Mouse (Mus musculus) macrophage (primary cell): ENCODE results near the gene Gm49321. TPM values are rescaled to one million over a fixed set of nuclear protein-coding genes. Genes with fewer than 3 reads are reported as not detected.

ENCODE experiments used
- H3K27ac ChIP-seq: fragments of 350-480 bp; formaldehyde crosslinking; 2 replicates; pipeline ENCODE4 v1.9.0; 2021
- H3K36me3 ChIP-seq: fragments of 350-480 bp; formaldehyde crosslinking; 2 replicates; pipeline ENCODE4 v1.9.0; 2021; ENCODE audit errors: inconsistent target
- H3K4me3 ChIP-seq: fragments of 350-480 bp; formaldehyde crosslinking; 2 replicates; pipeline ENCODE4 v1.9.0; 2021; ENCODE audit errors: inconsistent target
- H3K79me2 ChIP-seq: fragments of 350-480 bp; formaldehyde crosslinking; 2 replicates; pipeline ENCODE4 v1.9.0; 2021; ENCODE audit errors: inconsistent target
- WGBS: methylation state at CpG from one replicate; pipeline ENCODE4 v1.1.7; 2026; ENCODE audit warnings: inconsistent platforms; ENCODE audit not compliant: missing documents; 5-methylcytosine and 5-hydroxymethylcytosine counted together
- polyA plus RNA-seq: library from polyadenylated mRNA; stranded (reverse); fragments of 250-400 nt; gene quantifications from 3 replicates; pipeline ENCODE4 v1.2.4, GENCODE M21; 2018; ENCODE audit warnings: inconsistent platforms

The Gm49321 gene
- polyA plus RNA-seq, 1 experiment from 2014 or later: not detected

- H3K27ac ChIP-seq: no peak overlapping the region
- no peaks in the 10 kb centered on the region for H3K36me3 ChIP-seq
- under 1% methylated on average over 6 of the region's 6 CpGs for WGBS
- no peaks in the 10 kb centered on the region for H3K79me2 ChIP-seq
- no peak overlapping the region for H3K4me3 ChIP-seq
These were observed 76.3 kb downstream of the Gm49321 start for GRCm38 (mm10) chr12:74013739-74014138.

GRCm38 (mm10) chr12:74014739-74015270 is 77.4 kb downstream of the Gm49321 start:
- Histone ChIP-seq H3K27ac (no peak overlapping the region), H3K36me3 (no peaks in the 10 kb centered on the region), H3K4me3 (no peak overlapping the region), H3K79me2 (no peaks in the 10 kb centered on the region)
- 53% methylated on average over 7 of the region's 7 CpGs for WGBS

GRCm38 (mm10) chr12:74015491-74015890 is 78.0 kb downstream of the Gm49321 start:
- no peaks in the 10 kb centered on the region for H3K79me2 ChIP-seq
- WGBS: 78% methylated on average over 5 of the region's 5 CpGs
- H3K36me3 ChIP-seq: no peaks in the 10 kb centered on the region
- no peak overlapping the region for H3K4me3 ChIP-seq
- no peak overlapping the region for H3K27ac ChIP-seq

Other genes starting within 250 kb of the Gm49321 start
- 50.9 to 56.8 TPM (median 56.0 TPM) in 3 replicates for gene Hif1a, start 36.3 kb upstream of the Gm49321 start, polyA plus RNA-seq
- 7.9 to 11.0 TPM (median 8.6 TPM) in 3 replicates for gene Snapc1, start 26.8 kb downstream of the Gm49321 start, polyA plus RNA-seq
- gene Syt16, start 60.0 kb downstream of the Gm49321 start, polyA plus RNA-seq: not detected in 3 replicates